In the genomic region with DNA sequence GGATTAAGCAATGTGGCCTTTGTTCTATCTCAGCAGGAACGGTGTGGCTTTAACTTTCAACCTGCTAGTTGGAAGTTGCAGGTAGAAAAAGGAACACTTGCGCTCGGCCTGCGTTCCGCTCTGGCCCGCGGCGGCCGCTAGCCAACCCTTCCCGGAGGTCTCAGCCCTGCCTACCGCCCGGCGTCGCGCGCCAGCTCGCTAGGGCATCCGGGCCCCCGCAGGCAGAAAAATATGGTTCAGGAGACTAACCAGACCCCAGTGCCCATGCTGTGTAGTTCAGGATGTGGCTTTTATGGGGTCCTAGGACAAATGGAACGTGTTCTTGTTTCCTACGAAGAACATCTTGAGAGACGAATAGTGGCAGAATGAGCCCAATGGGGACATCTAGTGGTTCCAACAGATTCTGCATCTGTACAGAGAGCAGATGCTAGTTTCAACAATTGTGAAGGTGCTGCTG, we compare ENCODE assay signal across 9 mouse cellular contexts. TPM values are rescaled to one million over a fixed set of nuclear protein-coding genes. Genes with fewer than 3 reads are reported as not detected.
A peak's percentile ranks its signal among the peaks of the same experiment; 100 is the strongest.
DNase-seq lines count a peak whose midpoint lies in the region; ATAC-seq and TF ChIP-seq lines count a peak whose summit lies in the region.
"Had no signal": no experiment of that assay in that cellular context is flagged by ENCODE, and none has a peak within 500 bp of the region (broad histone marks: within the 10 kb centered on the region; RNA-seq: fewer than 3 reads in every experiment).

No protein-coding gene starts in this region.

- peak overlapping the region; percentile 66 for H3K4me3 ChIP-seq in heart, embryonic 10.5 days
- H3K4me3 ChIP-seq in kidney, embryonic 15.5 days (replicated peaks): peak overlapping the region; percentile 57
- H3K4me3 ChIP-seq in limb, embryonic 14.5 days (replicated peaks; ENCODE audit: low read length): peak overlapping the region; percentile 47
- H3K4me3 ChIP-seq in midbrain, embryonic 16.5 days (ENCODE audit: low read depth, low read length): peak overlapping the region; percentile 43
- peak overlapping the region; percentile 64 for H3K4me3 ChIP-seq in stomach, embryonic 16.5 days (replicated peaks; ENCODE audit: low read length)
- H3K4me3 ChIP-seq: erythroblast, embryonic 14.5 days had no signal

- peak overlapping the region; percentile 91 for H3K4me2 ChIP-seq in kidney, embryonic 15.5 days
- H3K4me2 ChIP-seq in limb, embryonic 14.5 days (replicated peaks; ENCODE audit: low read depth, low read length, severe bottlenecking): peak overlapping the region; percentile 71
- H3K4me2 ChIP-seq in midbrain, embryonic 16.5 days (ENCODE audit: low read length): peak overlapping the region; percentile 71
- H3K4me2 ChIP-seq in stomach, embryonic 16.5 days (ENCODE audit: low read depth, low read length): peak overlapping the region; percentile 86

- H3K36me3 ChIP-seq in heart, embryonic 10.5 days: no peaks in the 10 kb centered on the region
- no peaks in the 10 kb centered on the region for H3K36me3 ChIP-seq in kidney, embryonic 15.5 days
- H3K36me3 ChIP-seq in limb, embryonic 14.5 days (ENCODE audit: control insufficient read depth, insufficient read depth, low read length): no peaks in the 10 kb centered on the region
- no peaks in the 10 kb centered on the region for H3K36me3 ChIP-seq in midbrain, embryonic 16.5 days (ENCODE audit: control insufficient read depth, insufficient read depth, low read length)
- H3K36me3 ChIP-seq in stomach, embryonic 16.5 days (ENCODE audit: control insufficient read depth, insufficient read depth, low read length): no peaks in the 10 kb centered on the region

- 0% methylated on average over 22 of the region's 22 CpGs for WGBS in heart, embryonic 10.5 days
- WGBS in kidney, embryonic 15.5 days: under 1% methylated on average over 22 of the region's 22 CpGs
- WGBS in limb, embryonic 14.5 days: 0% methylated on average over 22 of the region's 22 CpGs
- under 1% methylated on average over 22 of the region's 22 CpGs for WGBS in midbrain, embryonic 16.5 days
- under 1% methylated on average over 22 of the region's 22 CpGs for WGBS in stomach, embryonic 16.5 days

- DNase-seq in 3T3-L1 (ENCODE audit: low read depth, low spot score): peak; percentile 54
- peak; percentile 89 for DNase-seq in embryo, embryonic 10 days (ENCODE audit: low spot score)
- DNase-seq in heart, embryonic 10.5 days (ENCODE audit: low spot score): no peak
- DNase-seq in limb, embryonic 14.5 days (ENCODE audit: low spot score): peak; percentile 81

- H3K9me3 ChIP-seq in heart, embryonic 10.5 days: no peaks in the 10 kb centered on the region
- no peaks in the 10 kb centered on the region for H3K9me3 ChIP-seq in kidney, embryonic 15.5 days (replicated peaks)
- H3K9me3 ChIP-seq in limb, embryonic 14.5 days (ENCODE audit: control insufficient read depth, low read length): no peaks in the 10 kb centered on the region
- H3K9me3 ChIP-seq in midbrain, embryonic 16.5 days (replicated peaks; ENCODE audit: control insufficient read depth, low read length, poor library complexity, severe bottlenecking): no peaks in the 10 kb centered on the region
- no peaks in the 10 kb centered on the region for H3K9me3 ChIP-seq in stomach, embryonic 16.5 days (replicated peaks; ENCODE audit: control insufficient read depth, low read length)

- no peak for TF ChIP-seq POLR2A in limb, embryonic 14.5 days (IDR thresholded peaks at IDR 0.05; ENCODE audit: borderline replicate concordance, extremely low read depth, insufficient read depth, insufficient read length)

- no peaks in the 10 kb centered on the region for H3K4me1 ChIP-seq in heart, embryonic 10.5 days
- H3K4me1 ChIP-seq in kidney, embryonic 15.5 days: no peaks in the 10 kb centered on the region
- no peaks in the 10 kb centered on the region for H3K4me1 ChIP-seq in limb, embryonic 14.5 days (ENCODE audit: control insufficient read depth, insufficient read depth, low read length)
- no peaks in the 10 kb centered on the region for H3K4me1 ChIP-seq in midbrain, embryonic 16.5 days (ENCODE audit: control insufficient read depth, insufficient read depth, low read length)
- no peaks in the 10 kb centered on the region for H3K4me1 ChIP-seq in stomach, embryonic 16.5 days (ENCODE audit: control insufficient read depth, insufficient read depth, low read length)

- H3K27me3 ChIP-seq in heart, embryonic 10.5 days (ENCODE audit: insufficient read depth, poor library complexity, severe bottlenecking): 0 out of 2 replicates have a peak, but pooled peaks cover 9% of the 10 kb centered on the region
- 0 out of 2 replicates have a peak, but pooled peaks cover 12% of the 10 kb centered on the region for H3K27me3 ChIP-seq in kidney, embryonic 15.5 days
- H3K27me3 ChIP-seq in limb, embryonic 14.5 days (ENCODE audit: control insufficient read depth, insufficient read depth, low read length): no peaks in the 10 kb centered on the region
- no peaks in the 10 kb centered on the region; the same call in 1 of the 2 replicates for H3K27me3 ChIP-seq in midbrain, embryonic 16.5 days (ENCODE audit: control insufficient read depth, insufficient read depth, low read depth, low read length)
- no peaks in the 10 kb centered on the region for H3K27me3 ChIP-seq in stomach, embryonic 16.5 days (ENCODE audit: control insufficient read depth, insufficient read depth, low read length)

- H3K9ac ChIP-seq in kidney, embryonic 15.5 days: peak overlapping the region; percentile 45; the same call in 1 of the 2 replicates
- peak overlapping the region; percentile 60 for H3K9ac ChIP-seq in limb, embryonic 14.5 days (ENCODE audit: low read depth, low read length, severe bottlenecking)
- peak overlapping the region; percentile 59 for H3K9ac ChIP-seq in midbrain, embryonic 16.5 days (ENCODE audit: low read depth, low read length)
- H3K9ac ChIP-seq in stomach, embryonic 16.5 days (ENCODE audit: low read length): peak overlapping the region; percentile 83

- ATAC-seq in activated CD4-positive, CD25-positive, alpha-beta regulatory T cell, adult 4 months: peak; percentile 88
- ATAC-seq in kidney, embryonic 15.5 days (replicated peaks; ENCODE audit: low FRiP score): peak; percentile 87
- ATAC-seq in limb, embryonic 14.5 days (ENCODE audit: low FRiP score, low read depth): peak; percentile 80
- ATAC-seq in midbrain, embryonic 16.5 days: peak; percentile 93
- ATAC-seq in stomach, embryonic 16.5 days (ENCODE audit: insufficient read depth, low FRiP score): peak; percentile 75

- peak overlapping the region; percentile 31; the same call in 1 of the 2 replicates for H3K27ac ChIP-seq in heart, embryonic 10.5 days
- H3K27ac ChIP-seq in kidney, embryonic 15.5 days: no peak overlapping the region
- H3K27ac ChIP-seq in limb, embryonic 14.5 days (replicated peaks; ENCODE audit: low read depth, low read length): no peak overlapping the region
- H3K27ac ChIP-seq in midbrain, embryonic 16.5 days (ENCODE audit: low read length): no peak overlapping the region
- no peak overlapping the region for H3K27ac ChIP-seq in stomach, embryonic 16.5 days (ENCODE audit: low read length)

RNA-seq across cellular contexts. Expression of a gene that starts 12.6 kb away (rescaled TPM):
- polyA plus RNA-seq in activated CD4-positive, CD25-positive, alpha-beta regulatory T cell, adult 4 months (2017; shearing (Covaris generic)): not detected
- 0.05 TPM in 1 of 2 replicates, not detected in the other for polyA plus RNA-seq in heart, embryonic 10.5 days (2016; fragmentation: Nextera tagmentation; extraction: Ambion mirVana)
- polyA plus RNA-seq in kidney, embryonic 15.5 days (2015; fragmentation: Nextera tagmentation; extraction: Ambion mirVana): not detected in 2 replicates
- 0.03 TPM in 1 of 2 replicates, not detected in the other for polyA plus RNA-seq in limb, embryonic 14.5 days (2012; rRNA removed)
- polyA plus RNA-seq in limb, embryonic 14.5 days (2014; fragmentation: Nextera tagmentation; extraction: Ambion mirVana): 0.08 TPM in 2 replicates
- not detected in 2 replicates for polyA plus RNA-seq in midbrain, embryonic 16.5 days (2015; fragmentation: Nextera tagmentation; extraction: Ambion mirVana)
- not detected in 2 replicates for polyA plus RNA-seq in stomach, embryonic 16.5 days (2015; fragmentation: Nextera tagmentation; extraction: Ambion mirVana)
- polyA plus RNA-seq: erythroblast, embryonic 14.5 days had no signal

RNA-seq across cellular contexts. Expression of a gene that starts 59.6 kb away (rescaled TPM):
- polyA plus RNA-seq in activated CD4-positive, CD25-positive, alpha-beta regulatory T cell, adult 4 months (2017; shearing (Covaris generic)): 10 to 100 TPM; 10.9 to 13.3 TPM
- polyA plus RNA-seq in heart, embryonic 10.5 days (2016; fragmentation: Nextera tagmentation; extraction: Ambion mirVana): 2.6 and 3.0 TPM in 2 replicates
- polyA plus RNA-seq in kidney, embryonic 15.5 days (2015; fragmentation: Nextera tagmentation; extraction: Ambion mirVana): 3.9 and 4.2 TPM in 2 replicates
- polyA plus RNA-seq in limb, embryonic 14.5 days (2012; rRNA removed): 18.7 and 26.7 TPM in 2 replicates
- 6.4 and 8.8 TPM in 2 replicates for polyA plus RNA-seq in limb, embryonic 14.5 days (2014; fragmentation: Nextera tagmentation; extraction: Ambion mirVana)
- 2.9 and 3.4 TPM in 2 replicates for polyA plus RNA-seq in midbrain, embryonic 16.5 days (2015; fragmentation: Nextera tagmentation; extraction: Ambion mirVana)
- 3.8 and 4.1 TPM in 2 replicates for polyA plus RNA-seq in stomach, embryonic 16.5 days (2015; fragmentation: Nextera tagmentation; extraction: Ambion mirVana)
